ENCODE assay signal across 11 mouse cellular contexts in genomic region chr5:112289819-112290535, GRCm38 (mm10). TPM values are rescaled to one million over a fixed set of nuclear protein-coding genes. Genes with fewer than 3 reads are reported as not detected.
DNase-seq lines count a peak whose midpoint lies in the region; ATAC-seq lines count a peak whose summit lies in the region.
"Had no signal": no experiment of that assay in that cellular context is flagged by ENCODE, and none has a peak within 500 bp of the region (broad histone marks: within the 10 kb centered on the region; RNA-seq: fewer than 3 reads in every experiment).

No protein-coding gene starts in this region.

- no peaks in the 10 kb centered on the region for H3K9me3 ChIP-seq in hindbrain, embryonic 13.5 days
- H3K9me3 ChIP-seq in hindbrain, embryonic 11.5 days (ENCODE audit: control insufficient read depth, low read length): no peaks in the 10 kb centered on the region
- no peaks in the 10 kb centered on the region for H3K9me3 ChIP-seq in heart, embryonic 13.5 days
- H3K9me3 ChIP-seq: embryonic facial prominence, embryonic 12.5 days had no signal

- no peak overlapping the region for H3K4me2 ChIP-seq in hindbrain, embryonic 13.5 days
- no peak overlapping the region for H3K4me2 ChIP-seq in hindbrain, embryonic 11.5 days (replicated peaks; ENCODE audit: low read depth, low read length)
- H3K4me2 ChIP-seq in heart, embryonic 13.5 days: peak overlapping the region; percentile 45
- H3K4me2 ChIP-seq: embryonic facial prominence, embryonic 12.5 days had no signal

- no peak overlapping the region for H3K4me3 ChIP-seq in hindbrain, embryonic 13.5 days
- H3K4me3 ChIP-seq in hindbrain, embryonic 11.5 days (ENCODE audit: low read depth, low read length): no peak overlapping the region
- H3K4me3 ChIP-seq in heart, embryonic 13.5 days: peak overlapping the region; percentile 17
- H3K4me3 ChIP-seq: embryonic facial prominence, embryonic 12.5 days had no signal

- 0 out of 2 replicates have a peak overlapping the region, but pooled peaks have one; percentile 0 for H3K9ac ChIP-seq in hindbrain, embryonic 13.5 days
- no peak overlapping the region for H3K9ac ChIP-seq in hindbrain, embryonic 11.5 days (ENCODE audit: low read depth, low read length)
- 0 out of 2 replicates have a peak overlapping the region, but pooled peaks have one; percentile 40 for H3K9ac ChIP-seq in heart, embryonic 13.5 days
- H3K9ac ChIP-seq: embryonic facial prominence, embryonic 12.5 days had no signal

- no peak overlapping the region for H3K27ac ChIP-seq in hindbrain, embryonic 13.5 days
- H3K27ac ChIP-seq in hindbrain, embryonic 11.5 days (ENCODE audit: low read depth, low read length): no peak overlapping the region
- H3K27ac ChIP-seq in heart, embryonic 13.5 days (replicated peaks): no peak overlapping the region
- H3K27ac ChIP-seq: embryonic facial prominence, embryonic 12.5 days had no signal

- no peak for DNase-seq in hindbrain, embryonic 11.5 days (ENCODE audit: low spot score)
- DNase-seq in urinary bladder, postnatal 14 days (ENCODE audit: low spot score): peak; percentile 25
- no peak for DNase-seq in urinary bladder, adult 2 months (ENCODE audit: low spot score)
- no peak for DNase-seq in right cerebral cortex, postnatal 4 days
- no peak for DNase-seq in urinary bladder, adult 18-20 months (ENCODE audit: low spot score in 2 of 2)
- DNase-seq in embryo, embryonic 10 days (ENCODE audit: low spot score): no peak
- DNase-seq: kidney, adult 18-20 months had no signal

- WGBS in hindbrain, embryonic 13.5 days: 89% methylated on average over 16 of the region's 16 CpGs
- 88% methylated on average over 16 of the region's 16 CpGs for WGBS in hindbrain, embryonic 11.5 days
- WGBS in heart, embryonic 13.5 days: 86% methylated on average over 16 of the region's 16 CpGs

- ATAC-seq in hindbrain, embryonic 13.5 days (ENCODE audit: low FRiP score): no peak
- no peak for ATAC-seq in hindbrain, embryonic 11.5 days (ENCODE audit: low FRiP score)
- ATAC-seq in heart, embryonic 13.5 days (ENCODE audit: extremely low read depth, insufficient number of reproducible peaks, low FRiP score, low TSS enrichment): no peak
- ATAC-seq: midbrain, embryonic 16.5 days had no signal

- H3K4me1 ChIP-seq in hindbrain, embryonic 13.5 days (replicated peaks): peaks cover 52% of the 10 kb centered on the region
- H3K4me1 ChIP-seq in hindbrain, embryonic 11.5 days (replicated peaks; ENCODE audit: control insufficient read depth, insufficient read depth, low read length): no peaks in the 10 kb centered on the region; the same call in 1 of the 2 replicates
- H3K4me1 ChIP-seq in heart, embryonic 13.5 days: peaks cover 76% of the 10 kb centered on the region

- no peaks in the 10 kb centered on the region for H3K36me3 ChIP-seq in hindbrain, embryonic 13.5 days
- H3K36me3 ChIP-seq in hindbrain, embryonic 11.5 days (ENCODE audit: control insufficient read depth, insufficient read depth, low read length): no peaks in the 10 kb centered on the region
- peaks cover 4% of the 10 kb centered on the region; the same call in 1 of the 2 replicates for H3K36me3 ChIP-seq in heart, embryonic 13.5 days
- H3K36me3 ChIP-seq: embryonic facial prominence, embryonic 12.5 days had no signal

- no peaks in the 10 kb centered on the region for H3K27me3 ChIP-seq in hindbrain, embryonic 13.5 days
- H3K27me3 ChIP-seq in hindbrain, embryonic 11.5 days (ENCODE audit: control insufficient read depth, insufficient read depth, low read length): no peaks in the 10 kb centered on the region
- no peaks in the 10 kb centered on the region for H3K27me3 ChIP-seq in heart, embryonic 13.5 days (replicated peaks)
- H3K27me3 ChIP-seq: embryonic facial prominence, embryonic 12.5 days had no signal

RNA-seq across cellular contexts. Expression of gene Tpst2, which starts 13.5 kb away (rescaled TPM):
- polyA plus RNA-seq in hindbrain, embryonic 13.5 days (2015; fragmentation: Nextera tagmentation; extraction: Ambion mirVana): 26.9 and 30.0 TPM in 2 replicates
- 27.0 and 32.3 TPM in 2 replicates for polyA plus RNA-seq in hindbrain, embryonic 11.5 days (2014; fragmentation: Nextera tagmentation; extraction: Ambion mirVana)
- polyA plus RNA-seq in urinary bladder, adult 2 months (2012; rRNA removed): 20.7 and 29.1 TPM in 2 replicates
- polyA plus RNA-seq in heart, embryonic 13.5 days (2015; fragmentation: Nextera tagmentation; extraction: Ambion mirVana): 36.8 and 37.5 TPM in 2 replicates

RNA-seq across cellular contexts. Expression of gene Crybb1, which starts 34.4 kb away (rescaled TPM):
- 5.2 and 5.5 TPM in 2 replicates for polyA plus RNA-seq in hindbrain, embryonic 13.5 days (2015; fragmentation: Nextera tagmentation; extraction: Ambion mirVana)
- 0.59 and 0.88 TPM in 2 replicates for polyA plus RNA-seq in hindbrain, embryonic 11.5 days (2014; fragmentation: Nextera tagmentation; extraction: Ambion mirVana)
- polyA plus RNA-seq in urinary bladder, adult 2 months (2012; rRNA removed): not detected in 2 replicates
- polyA plus RNA-seq in heart, embryonic 13.5 days (2015; fragmentation: Nextera tagmentation; extraction: Ambion mirVana): 1.2 and 2.2 TPM in 2 replicates

RNA-seq across cellular contexts. Expression of gene Tfip11, which starts 36.2 kb away (rescaled TPM):
- polyA plus RNA-seq in hindbrain, embryonic 13.5 days (2015; fragmentation: Nextera tagmentation; extraction: Ambion mirVana): 32.2 and 33.7 TPM in 2 replicates
- polyA plus RNA-seq in hindbrain, embryonic 11.5 days (2014; fragmentation: Nextera tagmentation; extraction: Ambion mirVana): 17.6 and 22.8 TPM in 2 replicates
- 21.6 and 24.2 TPM in 2 replicates for polyA plus RNA-seq in urinary bladder, adult 2 months (2012; rRNA removed)
- polyA plus RNA-seq in heart, embryonic 13.5 days (2015; fragmentation: Nextera tagmentation; extraction: Ambion mirVana): 17.8 and 19.4 TPM in 2 replicates

RNA-seq across cellular contexts. Expression of gene Cryba4, which starts 37.7 kb away (rescaled TPM):
- 1.9 and 3.3 TPM in 2 replicates for polyA plus RNA-seq in hindbrain, embryonic 13.5 days (2015; fragmentation: Nextera tagmentation; extraction: Ambion mirVana)
- 1.4 and 1.9 TPM in 2 replicates for polyA plus RNA-seq in hindbrain, embryonic 11.5 days (2014; fragmentation: Nextera tagmentation; extraction: Ambion mirVana)
- polyA plus RNA-seq in urinary bladder, adult 2 months (2012; rRNA removed): 0.23 TPM in 1 of 2 replicates, not detected in the other
- polyA plus RNA-seq in heart, embryonic 13.5 days (2015; fragmentation: Nextera tagmentation; extraction: Ambion mirVana): 1.6 and 1.9 TPM in 2 replicates

RNA-seq across cellular contexts. Expression of gene Srrd, which starts 52.9 kb away (rescaled TPM):
- 53.6 and 60.2 TPM in 2 replicates for polyA plus RNA-seq in hindbrain, embryonic 13.5 days (2015; fragmentation: Nextera tagmentation; extraction: Ambion mirVana)
- 49.8 and 50.5 TPM in 2 replicates for polyA plus RNA-seq in hindbrain, embryonic 11.5 days (2014; fragmentation: Nextera tagmentation; extraction: Ambion mirVana)
- polyA plus RNA-seq in urinary bladder, adult 2 months (2012; rRNA removed): 26.3 and 28.7 TPM in 2 replicates
- 24.0 and 25.8 TPM in 2 replicates for polyA plus RNA-seq in heart, embryonic 13.5 days (2015; fragmentation: Nextera tagmentation; extraction: Ambion mirVana)
